Comparison of ENCODE assay signal across 16 mouse cellular contexts in genomic region chr13:104620423-104620822, GRCm38 (mm10).
"Had no signal": no experiment of that assay in that cellular context is flagged by ENCODE, and none has a peak within 500 bp of the region (broad histone marks: within the 10 kb centered on the region; RNA-seq: fewer than 3 reads in every experiment).

No protein-coding gene starts in this region.

- H3K4me1 ChIP-seq: neural tube, embryonic 13.5 days had no signal

- H3K27ac ChIP-seq: hindbrain, postnatal 0 days; kidney, postnatal 0 days; limb, embryonic 13.5 days; liver, embryonic 14.5 days; midbrain, embryonic 15.5 days; neural tube, embryonic 13.5 days had no signal

- H3K27me3 ChIP-seq: limb, embryonic 13.5 days; megakaryocyte, embryonic 14.5 days; midbrain, embryonic 15.5 days; neural tube, embryonic 13.5 days had no signal

- H3K36me3 ChIP-seq: limb, embryonic 13.5 days; midbrain, embryonic 15.5 days had no signal

- H3K9me3 ChIP-seq: limb, embryonic 13.5 days; megakaryocyte, embryonic 14.5 days; midbrain, embryonic 15.5 days; neural tube, embryonic 13.5 days had no signal

- H3K4me3 ChIP-seq: limb, embryonic 13.5 days; megakaryocyte, embryonic 14.5 days; midbrain, embryonic 15.5 days; neural tube, embryonic 13.5 days had no signal

- H3K9ac ChIP-seq: limb, embryonic 13.5 days; liver, embryonic 14.5 days; midbrain, embryonic 15.5 days; neural tube, embryonic 13.5 days had no signal

- H3K4me2 ChIP-seq: limb, embryonic 13.5 days; midbrain, embryonic 11.5 days; midbrain, embryonic 15.5 days; neural tube, embryonic 13.5 days had no signal

- DNase-seq: kidney, adult 11 months; kidney, adult 9 months; kidney, postnatal 36 days; left cerebral cortex, postnatal 4 days; lung, adult 18-20 months; lung, postnatal 36 days; retina, postnatal 1 day; thymus, postnatal 14 days had no signal

- ATAC-seq: hindbrain, postnatal 0 days; midbrain, embryonic 15.5 days had no signal
